Mouse (Mus musculus) lung, adult 2 months (tissue): Measurements from ENCODE around the gene Lrrc23. TPM values are rescaled to one million over a fixed set of nuclear protein-coding genes. Genes with fewer than 3 reads are reported as not detected.

Experiments
- DNase-seq: peaks from one replicate; pipeline ENCODE4 v3.0.0; 2022
- H3K4me1 ChIP-seq: fragments of 200-500 bp; 2 replicates; pipeline ENCODE4 v1.6.1; 2011; ENCODE audit warnings: low read length; ENCODE audit not compliant: control insufficient read depth, insufficient read depth
- H3K4me3 ChIP-seq: fragments of 200-500 bp; replicated peaks from 2 replicates; pipeline ENCODE3; 2011; ENCODE audit warnings: low read depth, mild to moderate bottlenecking, control low read depth, low read length; ENCODE audit errors: extremely low read depth
- CTCF ChIP-seq: fragments of 200-500 bp; IDR thresholded peaks from 2 replicates; pipeline ENCODE4 v1.5.1; 2011; ENCODE audit warnings: mild to moderate bottlenecking, low read length, control low read depth; ENCODE audit not compliant: insufficient read depth
- POLR2A ChIP-seq: fragments of 200-500 bp; IDR thresholded peaks from 2 replicates; pipeline ENCODE4 v1.6.1; 2011; ENCODE audit warnings: low read depth, mild to moderate bottlenecking, control low read depth, low read length, borderline replicate concordance; ENCODE audit errors: extremely low read depth
- WGBS: fragments of 180-500 bp; shearing (Covaris S2); methylation state at CpG from one replicate; pipeline ENCODE4 v1.1.7; 2018; 5-methylcytosine and 5-hydroxymethylcytosine counted together
- polyA plus RNA-seq: library from polyadenylated mRNA; depleted of rRNA; stranded (reverse); fragments of >200 nt; gene quantifications from 2 replicates; pipeline ENCODE4 v1.2.3, GENCODE M21; 2012

Lrrc23 gene
- polyA plus RNA-seq, 1 experiment, result 35.8 TPM

DNA sequence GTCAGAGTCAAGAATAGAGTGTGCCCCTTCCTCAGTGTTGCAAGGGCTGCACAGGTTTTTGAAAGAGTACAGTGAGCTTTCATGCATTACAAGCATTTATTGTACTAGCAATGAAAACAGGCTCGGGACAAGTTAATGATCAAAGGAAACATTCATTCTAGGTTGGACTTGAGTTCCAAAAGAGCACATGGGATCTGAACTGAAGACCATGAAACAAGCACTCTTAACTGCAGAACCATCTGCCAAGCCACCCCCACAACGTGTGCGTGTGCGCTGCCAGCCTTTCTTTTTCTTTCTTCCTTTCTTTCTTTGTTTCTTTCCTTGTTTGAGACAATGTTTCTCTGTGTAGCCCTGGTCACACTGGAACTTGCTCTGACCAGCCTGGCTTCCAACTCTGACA lies 16.3 kb upstream of the Lrrc23 start:
- H3K4me1 ChIP-seq, result no peaks in the 10 kb centered on the region
- DNase-seq, result no peak
- TF ChIP-seq CTCF (no peak), POLR2A (no peak)
- no peak overlapping the region for H3K4me3 ChIP-seq
- WGBS, result 81% methylated on average over 4 of the region's 4 CpGs

DNA sequence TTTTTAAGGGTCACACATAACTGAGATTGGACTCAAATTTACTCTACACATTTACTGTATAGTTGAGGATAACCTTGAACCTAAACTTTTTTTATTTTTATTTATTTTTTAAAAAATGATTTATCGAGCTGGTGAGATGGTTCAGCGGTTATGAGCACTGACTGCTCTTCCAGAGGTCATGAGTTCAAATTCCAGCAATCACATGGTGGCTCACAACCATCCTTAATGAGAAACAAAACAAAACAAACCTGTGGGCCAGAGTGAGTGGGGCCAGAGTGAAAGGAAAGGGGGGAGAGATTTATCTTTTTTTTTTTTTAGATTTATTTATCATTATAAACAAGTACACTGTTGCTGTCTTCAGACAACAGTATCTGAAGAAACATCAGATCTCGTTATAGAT lies 12.4 kb upstream of the Lrrc23 start:
- Histone ChIP-seq H3K4me3 (no peak overlapping the region), H3K4me1 (no peaks in the 10 kb centered on the region)
- no peak for DNase-seq
- 78% methylated on average over 3 of the region's 3 CpGs for WGBS
- TF ChIP-seq POLR2A (no peak), CTCF (no peak)

DNA sequence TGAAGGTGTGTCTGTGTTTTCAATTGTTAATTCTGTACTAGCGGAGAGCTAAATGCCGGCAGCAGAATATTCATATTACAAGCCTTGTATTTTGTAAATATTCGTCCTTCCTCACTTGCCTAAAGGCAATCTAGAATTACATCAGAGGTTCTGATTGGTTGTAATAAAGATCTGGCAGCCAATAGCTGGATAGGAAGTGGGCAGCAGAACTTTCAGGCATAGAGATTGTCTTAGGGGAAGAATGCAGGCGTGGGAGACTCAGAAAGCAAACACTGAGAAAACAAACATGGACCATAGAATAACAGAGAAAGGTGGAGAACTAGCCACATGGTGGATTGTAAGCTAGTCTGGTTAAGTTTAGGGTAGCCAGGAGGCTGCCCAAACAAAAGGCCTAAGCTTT lies 10.6 kb upstream of the Lrrc23 start:
- no peaks in the 10 kb centered on the region for H3K4me1 ChIP-seq
- 51% methylated on average over 4 of the region's 4 CpGs for WGBS
- no peak overlapping the region for H3K4me3 ChIP-seq
- TF ChIP-seq CTCF (no peak), POLR2A (no peak)
- DNase-seq, result no peak

DNA sequence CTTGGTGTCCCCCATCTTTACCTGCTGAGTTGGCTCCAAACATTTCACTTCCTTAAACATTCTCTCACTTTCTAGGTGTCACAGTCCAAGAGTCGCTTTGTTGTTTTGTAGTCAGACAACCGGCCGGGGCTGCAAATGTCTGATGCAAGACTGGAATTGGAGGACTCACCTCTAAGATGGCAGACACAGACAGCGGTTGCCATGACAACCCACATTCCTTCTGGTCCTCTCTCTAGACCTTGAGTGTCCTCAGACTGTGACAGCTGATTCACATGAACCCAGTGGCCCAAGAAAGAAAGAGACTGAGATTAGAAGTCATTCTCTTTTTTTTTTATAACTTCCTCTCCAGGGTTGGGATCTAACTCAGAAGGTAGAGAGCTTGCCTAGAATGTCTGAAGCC lies 10.0 kb upstream of the Lrrc23 start:
- Histone ChIP-seq H3K4me3 (no peak overlapping the region), H3K4me1 (no peaks in the 10 kb centered on the region)
- TF ChIP-seq POLR2A (no peak), CTCF (no peak)
- WGBS, result 74% methylated on average over 4 of the region's 4 CpGs
- DNase-seq, result no peak

DNA sequence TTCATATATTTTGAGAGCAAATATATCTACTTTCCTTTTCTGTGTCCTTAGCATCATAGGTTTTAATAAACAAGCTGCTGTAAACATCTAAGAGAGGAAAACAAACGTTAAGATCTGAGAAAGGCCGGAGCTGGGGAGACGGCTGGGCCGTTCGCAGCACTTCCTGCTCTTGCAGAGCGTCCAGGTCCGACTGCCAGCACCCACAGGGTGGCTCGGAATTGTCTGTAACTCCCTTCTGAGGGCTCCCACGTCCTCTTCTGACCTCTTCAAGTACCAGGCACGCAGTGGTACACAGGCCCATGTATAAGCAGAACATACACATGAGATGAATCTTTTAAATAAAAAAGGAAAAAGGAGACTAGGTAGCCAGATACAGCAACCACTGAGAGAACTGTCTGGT lies 8.2 kb upstream of the Lrrc23 start:
- no peak for DNase-seq
- no peak overlapping the region for H3K4me3 ChIP-seq
- H3K4me1 ChIP-seq, result no peaks in the 10 kb centered on the region
- 53% methylated on average over 10 of the region's 10 CpGs for WGBS
- no peak for TF ChIP-seq POLR2A
- TF ChIP-seq CTCF, result no peak

DNA sequence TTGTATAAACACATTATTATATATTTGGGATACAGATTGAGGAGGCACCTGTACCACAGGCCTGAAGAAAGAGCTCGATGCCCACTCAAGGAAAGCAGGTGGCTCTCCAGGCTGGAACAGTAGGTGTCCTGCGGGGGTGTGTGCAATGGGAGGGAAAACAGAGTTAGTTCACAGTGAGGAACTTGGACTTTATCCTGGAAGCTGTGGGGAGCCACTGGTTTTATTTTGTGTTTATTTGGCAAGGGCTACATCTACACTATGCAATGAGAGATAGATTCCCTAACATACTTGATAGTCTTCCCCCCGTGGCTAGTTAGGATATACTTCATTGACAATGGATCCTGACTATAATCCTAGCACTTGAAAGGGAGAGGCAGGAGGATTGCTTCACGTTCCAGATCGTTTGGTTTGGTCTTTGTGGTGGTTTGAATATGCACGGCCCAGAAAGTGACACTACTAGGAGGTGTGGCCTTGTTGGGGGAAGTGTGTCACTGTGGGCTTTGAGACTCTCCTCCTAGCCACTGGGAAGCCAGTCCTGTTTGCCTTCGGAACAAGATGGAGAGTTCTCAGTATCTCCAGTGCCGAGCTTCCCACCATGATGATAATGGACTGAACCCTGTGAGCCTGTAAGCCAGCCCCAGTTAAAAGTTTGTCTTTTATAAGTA lies 7.4 kb upstream of the Lrrc23 start:
- TF ChIP-seq POLR2A (no peak), CTCF (no peak)
- H3K4me1 ChIP-seq, result no peaks in the 10 kb centered on the region
- DNase-seq, result no peak
- H3K4me3 ChIP-seq, result no peak overlapping the region
- WGBS, result 46% methylated on average over 8 of the region's 8 CpGs

DNA sequence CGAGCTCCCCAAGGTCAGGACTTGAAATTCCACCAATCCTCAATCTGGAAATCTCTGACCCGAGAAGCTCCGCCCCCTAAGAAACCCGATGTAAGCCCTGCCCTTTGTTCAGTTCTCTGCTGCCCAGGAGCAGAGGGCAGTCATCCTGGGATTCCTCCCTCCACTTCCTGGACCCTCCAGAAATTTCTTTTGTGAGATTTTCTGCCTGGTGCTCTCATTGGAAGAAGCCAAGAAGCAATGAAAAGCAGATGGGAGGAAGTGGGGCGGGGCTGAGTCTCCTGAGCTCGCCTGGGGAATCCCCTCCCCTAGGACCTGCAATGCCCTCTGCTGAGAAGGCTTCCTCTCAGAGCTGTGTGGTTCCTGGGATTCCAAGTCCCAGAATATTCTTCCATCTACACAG lies 2.9 kb upstream of the Lrrc23 start:
- no peak for TF ChIP-seq POLR2A
- no peak for TF ChIP-seq CTCF
- WGBS, result 16% methylated on average over 6 of the region's 6 CpGs
- peak; percentile 24 for DNase-seq
- Histone ChIP-seq H3K4me1 (peaks cover 3% of the 10 kb centered on the region; the same call in 1 of the 2 replicates), H3K4me3 (no peak overlapping the region)

DNA sequence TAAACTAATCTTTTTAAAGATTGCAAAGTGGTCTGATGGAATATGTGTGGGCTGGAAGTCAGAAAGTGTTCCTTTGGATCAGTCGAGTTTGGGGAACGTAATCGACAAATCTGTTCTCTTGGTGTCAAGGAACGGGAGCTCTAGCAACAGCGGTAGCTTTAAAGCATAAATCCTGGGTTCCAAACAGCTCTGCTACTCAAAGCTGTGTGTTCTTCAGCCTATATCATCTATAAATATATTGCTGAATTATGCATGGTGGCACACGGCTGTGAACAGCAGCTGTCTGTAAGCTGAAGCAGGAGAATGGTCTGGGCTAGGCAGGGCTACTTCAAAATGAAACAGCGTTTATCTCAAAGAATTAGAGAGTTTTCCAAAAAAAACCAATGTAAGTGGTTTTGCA lies 1.4 kb upstream of the Lrrc23 start:
- Histone ChIP-seq H3K4me3 (no peak overlapping the region), H3K4me1 (peaks cover 3% of the 10 kb centered on the region; the same call in 1 of the 2 replicates)
- TF ChIP-seq CTCF (no peak), POLR2A (no peak)
- DNase-seq, result no peak
- 84% methylated on average over 7 of the region's 7 CpGs for WGBS

DNA sequence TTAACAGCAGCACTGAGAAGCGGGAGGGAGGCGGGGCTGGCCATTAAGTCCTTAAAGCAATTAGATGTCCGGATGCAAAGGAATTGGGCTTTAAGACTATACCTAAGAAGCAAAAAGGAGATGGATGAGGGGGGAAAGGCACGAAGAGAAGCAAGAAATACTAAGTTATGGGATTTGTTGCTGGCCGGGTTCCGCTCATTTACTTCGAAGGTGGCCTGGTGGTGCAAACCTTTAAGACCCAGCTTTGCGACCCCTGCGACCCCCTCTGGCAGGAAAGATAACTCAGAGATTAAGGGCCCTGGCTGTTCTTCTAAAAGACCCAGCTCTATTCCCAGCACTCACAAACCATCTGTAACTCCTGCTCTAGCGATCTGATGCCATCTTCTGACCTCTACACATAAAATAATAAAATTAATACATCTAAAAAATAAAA lies 473 bp upstream of the Lrrc23 start:
- WGBS, result 14% methylated on average over 10 of the region's 10 CpGs
- Histone ChIP-seq H3K4me3 (peak overlapping the region; percentile 52), H3K4me1 (peaks cover 3% of the 10 kb centered on the region; the same call in 1 of the 2 replicates)
- TF ChIP-seq POLR2A (no peak), CTCF (no peak)
- no peak for DNase-seq

DNA sequence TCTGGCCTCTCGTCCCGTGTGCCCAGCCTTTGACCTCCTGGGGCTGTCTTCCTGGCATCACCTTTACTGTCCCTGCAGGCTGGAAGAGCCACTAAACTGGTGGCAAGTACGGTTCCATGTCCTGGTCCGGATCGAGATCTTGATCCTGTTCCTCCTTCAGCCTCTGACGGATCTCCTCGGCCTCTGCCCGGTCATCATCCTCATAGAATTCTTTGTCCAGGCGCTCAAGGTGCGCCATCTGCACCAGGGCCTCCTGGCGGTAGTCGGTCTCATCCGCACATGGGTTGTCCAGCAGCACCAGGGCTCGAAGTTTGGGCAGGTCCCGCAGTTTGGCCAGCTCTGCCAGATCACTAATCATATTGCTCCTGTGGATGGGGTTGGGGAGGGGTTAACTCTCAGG lies 9.0 kb downstream of the Lrrc23 start:
- TF ChIP-seq CTCF (no peak), POLR2A (no peak)
- WGBS, result 84% methylated on average over 15 of the region's 15 CpGs
- H3K4me1 ChIP-seq, result no peaks in the 10 kb centered on the region
- H3K4me3 ChIP-seq, result no peak overlapping the region
- no peak for DNase-seq

DNA sequence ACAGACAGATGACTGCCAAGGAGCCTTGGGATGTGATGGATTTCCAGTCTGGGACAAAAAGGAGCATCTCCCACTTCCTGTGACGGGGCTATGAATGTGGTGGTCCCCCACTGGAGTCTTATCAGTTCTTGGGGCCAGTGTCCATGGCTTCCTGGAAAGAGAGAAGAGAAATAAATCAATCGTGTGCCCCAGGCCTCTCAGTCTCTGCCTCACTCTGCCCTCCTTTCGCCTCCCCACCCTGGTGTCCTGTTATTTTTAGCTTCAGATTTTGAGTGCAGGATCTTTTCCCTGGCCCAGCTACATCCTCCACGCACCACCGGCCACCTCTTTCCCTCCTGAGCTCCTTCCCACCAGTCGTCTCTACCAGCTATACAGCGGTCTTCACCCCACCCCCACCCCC lies 9.5 kb downstream of the Lrrc23 start:
- DNase-seq, result no peak
- 56% methylated on average over 7 of the region's 7 CpGs for WGBS
- Histone ChIP-seq H3K4me3 (no peak overlapping the region), H3K4me1 (no peaks in the 10 kb centered on the region)
- TF ChIP-seq POLR2A (no peak), CTCF (no peak)
